Mouse (Mus musculus): ENCODE measurements around the gene Gm45808. TPM values are rescaled to one million over a fixed set of nuclear protein-coding genes. Genes with fewer than 3 reads are reported as not detected.
A peak's percentile ranks its signal among the peaks of the same experiment; 100 is the strongest.
"Not testable (repeated sequence)": the region's sequence is repeated elsewhere in the genome, so short reads cannot be mapped to it uniquely, and the experiment has no call there.

The Gm45808 gene
- polyA plus RNA-seq, 1 experiment from 2014 or later = not detected

DNA sequence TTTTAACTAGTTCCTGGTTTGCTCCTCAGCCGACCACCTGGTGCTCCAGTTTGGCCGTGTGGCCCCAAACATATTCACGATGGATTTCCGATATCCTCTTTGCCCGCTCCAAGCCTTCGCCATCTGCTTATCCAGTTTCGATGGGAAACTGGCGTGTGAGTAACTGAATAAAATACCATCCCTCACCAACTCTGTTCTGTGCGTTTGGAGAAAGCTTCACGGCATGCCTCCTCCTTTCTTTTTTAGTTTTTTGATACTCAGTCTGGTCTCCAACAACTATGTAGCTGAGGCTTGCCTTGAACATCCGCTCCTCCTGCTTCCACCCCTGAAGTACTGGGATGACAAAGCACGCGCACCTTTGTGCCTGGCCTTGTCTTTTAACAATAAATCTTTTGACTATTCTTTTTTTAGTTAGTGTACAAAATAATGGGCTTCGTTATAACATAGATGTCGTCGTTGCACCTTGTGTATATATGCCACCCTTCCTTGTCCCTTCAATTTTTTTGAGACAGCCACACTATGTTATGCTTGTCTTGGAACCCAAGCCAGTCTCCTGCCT, 35.7 kb upstream of the Gm45808 start:
- Histone ChIP-seq H3K27me3 (no peaks in the 10 kb centered on the region), H3K9ac (peak overlapping the region; percentile 63; the same call in 1 of the 2 replicates), H3K36me3 (peaks cover 17% of the 10 kb centered on the region), H3K4me3 (peak overlapping the region; percentile 70), H3K9me3 (replicated peaks) (no peaks in the 10 kb centered on the region), H3K4me2 (peak overlapping the region; percentile 67), H3K27ac (peak overlapping the region; percentile 90; the same call in 1 of the 2 replicates), H3K4me1 (replicated peaks) (peaks cover 33% of the 10 kb centered on the region)
- no peak for ATAC-seq (replicated peaks; ENCODE audit: insufficient number of reproducible peaks, insufficient read depth, low FRiP score, low read depth)
- 51% methylated on average over 16 of the region's 16 CpGs for WGBS

DNA sequence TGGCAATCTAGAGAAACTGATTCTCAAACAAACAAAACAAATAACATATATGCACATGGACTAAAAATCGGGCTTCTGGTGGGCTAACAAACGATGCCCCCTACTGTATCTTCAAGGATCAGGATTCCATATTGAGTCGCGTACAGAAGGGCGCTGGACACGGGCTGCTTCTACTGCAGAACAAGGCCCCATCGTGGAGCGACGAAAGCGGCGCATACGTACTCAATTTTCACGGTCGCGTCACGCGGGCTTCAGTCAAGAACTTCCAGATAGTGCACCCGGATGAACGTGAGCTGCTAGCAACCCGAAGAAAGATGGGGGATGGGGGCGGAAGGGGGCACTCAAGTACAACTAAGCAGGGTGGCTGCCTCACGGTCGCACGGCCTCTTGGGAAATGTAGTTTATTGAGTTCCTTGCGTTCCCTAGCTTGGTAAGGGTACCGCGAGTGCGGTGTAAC, 35.1 kb upstream of the Gm45808 start:
- peak overlapping the region; percentile 63 for H3K9ac ChIP-seq
- H3K4me1 ChIP-seq (replicated peaks) = peaks cover 33% of the 10 kb centered on the region
- peak overlapping the region; percentile 90 for H3K27ac ChIP-seq
- peak overlapping the region; percentile 70 for H3K4me3 ChIP-seq
- peak overlapping the region; percentile 67 for H3K4me2 ChIP-seq
- H3K36me3 ChIP-seq = peaks cover 17% of the 10 kb centered on the region
- no peaks in the 10 kb centered on the region for H3K9me3 ChIP-seq (replicated peaks)
- ATAC-seq (replicated peaks; ENCODE audit: insufficient number of reproducible peaks, insufficient read depth, low FRiP score, low read depth) = peak; percentile 51
- WGBS = 2% methylated on average over 28 of the region's 28 CpGs
- H3K27me3 ChIP-seq = no peaks in the 10 kb centered on the region

DNA sequence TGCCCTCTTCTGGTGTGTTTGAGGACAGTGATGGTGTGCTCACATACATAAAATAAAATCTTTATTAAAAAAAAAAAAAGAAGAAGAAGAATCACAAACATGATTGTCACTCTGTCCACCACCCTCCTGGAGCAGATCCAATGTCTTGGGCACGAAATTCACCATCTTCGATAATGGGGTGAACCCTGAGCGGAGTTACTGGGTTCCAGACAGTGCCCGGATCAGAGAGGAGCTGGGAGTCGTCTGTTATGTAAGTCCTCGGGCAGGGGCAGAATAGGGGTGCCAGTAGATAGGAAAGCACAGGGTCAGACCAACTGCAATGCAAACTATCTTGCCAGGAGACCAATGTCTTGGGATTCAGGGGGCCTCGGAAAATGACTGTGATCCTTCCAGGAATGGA, 34.0 kb upstream of the Gm45808 start:
- Histone ChIP-seq H3K4me2 (no peak overlapping the region), H3K27me3 (no peaks in the 10 kb centered on the region), H3K9me3 (replicated peaks) (no peaks in the 10 kb centered on the region), H3K27ac (no peak overlapping the region), H3K4me1 (replicated peaks) (peaks cover 36% of the 10 kb centered on the region), H3K4me3 (no peak overlapping the region), H3K36me3 (peaks cover 17% of the 10 kb centered on the region), H3K9ac (no peak overlapping the region)
- ATAC-seq (replicated peaks; ENCODE audit: insufficient number of reproducible peaks, insufficient read depth, low FRiP score, low read depth) = no peak
- WGBS = 88% methylated on average over 7 of the region's 7 CpGs

DNA sequence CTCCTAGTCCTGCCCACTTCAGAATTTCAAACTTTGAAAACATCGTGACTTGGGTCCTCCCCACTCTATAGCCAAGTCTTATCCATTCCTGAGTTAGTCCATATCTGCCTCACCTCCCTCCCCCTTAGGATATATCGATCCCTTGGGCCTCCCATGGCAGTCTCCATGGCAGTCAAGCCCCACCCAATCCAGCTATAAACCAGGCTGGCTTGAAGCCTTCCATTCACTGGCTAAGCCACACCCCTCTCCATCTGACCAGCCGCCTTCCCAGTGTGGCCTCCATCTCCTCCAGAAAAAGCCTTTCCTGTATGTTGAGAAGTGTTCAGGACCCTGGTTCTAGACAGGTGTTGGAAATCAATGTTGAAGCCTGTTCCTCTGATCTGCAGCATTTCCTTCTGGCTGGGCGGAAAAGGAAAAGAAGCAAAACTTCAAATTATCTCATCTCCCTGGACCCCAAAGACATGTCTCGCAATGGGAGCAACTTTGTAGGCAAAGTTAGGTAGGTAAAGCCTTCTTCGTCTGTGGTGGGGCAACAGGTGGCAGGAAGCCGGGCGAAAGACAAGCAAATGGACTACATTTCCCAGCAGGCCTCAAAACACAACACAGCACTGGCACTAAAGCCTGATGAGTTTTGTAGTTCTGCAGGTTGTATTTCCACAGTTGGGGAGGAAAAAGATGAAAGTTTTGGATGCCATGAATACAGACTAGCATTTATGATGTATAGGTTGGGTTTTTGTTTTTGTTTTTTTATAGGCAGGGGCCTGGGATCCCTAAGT, 32.9 kb upstream of the Gm45808 start:
- H3K27me3 ChIP-seq = no peaks in the 10 kb centered on the region

GRCm38 (mm10) chr7:45518618-45519017, 32.0 kb upstream of the Gm45808 start:
- Histone ChIP-seq H3K27ac (no peak overlapping the region), H3K27me3 (no peaks in the 10 kb centered on the region), H3K9me3 (replicated peaks) (no peaks in the 10 kb centered on the region), H3K4me1 (replicated peaks) (peaks cover 24% of the 10 kb centered on the region), H3K4me3 (no peak overlapping the region), H3K4me2 (no peak overlapping the region), H3K9ac (no peak overlapping the region), H3K36me3 (peaks cover 14% of the 10 kb centered on the region)
- 91% methylated on average over 16 of the region's 16 CpGs for WGBS
- ATAC-seq (replicated peaks; ENCODE audit: insufficient number of reproducible peaks, insufficient read depth, low FRiP score, low read depth) = no peak

More for the DNA sequence above, 32.9 kb upstream of the Gm45808 start:
- peaks cover 31% of the 10 kb centered on the region for H3K4me1 ChIP-seq (replicated peaks)
- WGBS = 69% methylated on average over 8 of the region's 8 CpGs
- ATAC-seq (replicated peaks; ENCODE audit: insufficient number of reproducible peaks, insufficient read depth, low FRiP score, low read depth) = no peak
- H3K36me3 ChIP-seq = peaks cover 17% of the 10 kb centered on the region
- H3K4me3 ChIP-seq = no peak overlapping the region
- H3K9me3 ChIP-seq (replicated peaks) = no peaks in the 10 kb centered on the region
- no peak overlapping the region for H3K4me2 ChIP-seq
- H3K27ac ChIP-seq = no peak overlapping the region
- H3K9ac ChIP-seq = no peak overlapping the region

- H3K4me3 ChIP-seq; H3K9me3 ChIP-seq (replicated peaks); H3K36me3 ChIP-seq; H3K4me1 ChIP-seq (replicated peaks); ATAC-seq (replicated peaks; ENCODE audit: insufficient number of reproducible peaks, insufficient read depth, low FRiP score, low read depth); H3K4me2 ChIP-seq; H3K27ac ChIP-seq; H3K9ac ChIP-seq; H3K27me3 ChIP-seq: not testable (repeated sequence)
- WGBS = 65% methylated on average over 5 of the region's 5 CpGs
Measured at GRCm38 (mm10) chr7:45516846-45517245, 30.2 kb upstream of the Gm45808 start.

GRCm38 (mm10) chr7:45515436-45515835, 28.8 kb upstream of the Gm45808 start:
- 17% methylated on average over 16 of the region's 16 CpGs for WGBS

GRCm38 (mm10) chr7:45514411-45514810, 27.8 kb upstream of the Gm45808 start:
- Histone ChIP-seq H3K36me3 (no peaks in the 10 kb centered on the region), H3K4me2 (no peak overlapping the region), H3K4me3 (no peak overlapping the region), H3K9me3 (replicated peaks) (no peaks in the 10 kb centered on the region), H3K9ac (no peak overlapping the region), H3K27ac (no peak overlapping the region), H3K4me1 (replicated peaks) (peaks cover 11% of the 10 kb centered on the region), H3K27me3 (no peaks in the 10 kb centered on the region)
- 80% methylated on average over 7 of the region's 7 CpGs for WGBS
- ATAC-seq (replicated peaks; ENCODE audit: insufficient number of reproducible peaks, insufficient read depth, low FRiP score, low read depth) = no peak

More at GRCm38 (mm10) chr7:45515436-45515835, 28.8 kb upstream of the Gm45808 start:
- Histone ChIP-seq H3K9me3 (replicated peaks) (no peaks in the 10 kb centered on the region), H3K4me3 (no peak overlapping the region), H3K27me3 (no peaks in the 10 kb centered on the region), H3K4me2 (peak overlapping the region; percentile 30; the same call in 1 of the 2 replicates), H3K27ac (no peak overlapping the region), H3K36me3 (no peaks in the 10 kb centered on the region), H3K4me1 (replicated peaks) (peaks cover 7% of the 10 kb centered on the region), H3K9ac (no peak overlapping the region)
- ATAC-seq (replicated peaks; ENCODE audit: insufficient number of reproducible peaks, insufficient read depth, low FRiP score, low read depth) = peak; percentile 51; the same call in 1 of the 2 replicates

DNA sequence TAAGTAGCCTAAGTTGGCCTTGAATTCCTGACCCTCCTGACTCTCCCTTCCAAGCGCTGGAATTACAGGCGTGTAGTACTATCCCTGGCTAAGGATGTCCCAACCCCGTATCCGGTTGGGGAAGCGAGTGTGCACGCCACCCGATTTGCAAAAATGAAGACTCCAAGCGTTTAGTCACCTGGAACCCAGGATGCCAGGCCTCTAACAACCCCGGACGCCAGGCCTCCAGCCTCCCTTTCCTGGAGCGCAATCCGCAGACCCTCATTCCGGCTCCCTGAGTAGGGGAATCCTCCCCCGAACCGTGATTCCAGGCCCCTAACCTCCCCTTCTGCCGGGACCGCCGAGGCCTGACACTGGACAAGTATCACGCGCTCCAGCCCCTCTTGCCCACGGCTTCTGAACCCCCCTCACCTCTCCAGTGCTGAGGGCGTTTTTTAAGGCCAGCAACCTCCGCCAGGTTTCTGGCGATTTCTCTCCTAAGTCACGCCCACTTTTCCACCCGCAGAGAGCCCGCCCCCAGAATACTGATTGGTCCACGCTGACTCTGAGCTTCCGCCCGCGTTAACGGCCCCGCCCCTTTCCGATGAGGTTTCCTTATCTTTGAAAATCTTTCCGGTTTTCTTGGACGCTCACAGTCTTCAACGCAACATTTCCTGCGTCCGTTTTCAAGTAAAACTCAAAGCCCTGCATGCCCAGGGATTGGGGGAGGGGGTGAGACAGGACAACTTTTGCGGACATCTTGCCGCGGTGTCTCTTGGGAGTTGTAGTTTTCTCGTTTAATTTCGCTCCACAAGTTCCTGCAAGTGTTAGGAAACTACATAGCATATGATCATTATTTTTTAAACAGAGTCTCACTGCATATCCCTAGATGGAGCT, 23.5 kb upstream of the Gm45808 start, which contains the start of gene Nucb1:
Nucb1 (minus strand) TSS at position 495 of the 876 bp plus-strand sequence.
- under 1% methylated on average over 44 of the region's 44 CpGs for WGBS
- Histone ChIP-seq H3K9ac (peak within 1 kb of the TSS; percentile 79), H3K36me3 (peaks cover 9% of the 10 kb centered on the region; the same call in 1 of the 2 replicates), H3K27me3 (no peaks in the 10 kb centered on the region), H3K27ac (peak within 1 kb of the TSS; percentile 90), H3K4me3 (peak within 1 kb of the TSS; percentile 79), H3K4me2 (peak within 1 kb of the TSS; percentile 85), H3K9me3 (replicated peaks) (no peaks in the 10 kb centered on the region), H3K4me1 (replicated peaks) (peaks cover 19% of the 10 kb centered on the region)
- ATAC-seq (replicated peaks; ENCODE audit: insufficient number of reproducible peaks, insufficient read depth, low FRiP score, low read depth) = peak; percentile 87

GRCm38 (mm10) chr7:45509181-45509882, 22.7 kb upstream of the Gm45808 start:
- Histone ChIP-seq H3K9me3 (replicated peaks) (no peaks in the 10 kb centered on the region), H3K4me3 (peak overlapping the region; percentile 79), H3K36me3 (peaks cover 9% of the 10 kb centered on the region; the same call in 1 of the 2 replicates), H3K4me2 (peak overlapping the region; percentile 85), H3K27me3 (no peaks in the 10 kb centered on the region), H3K9ac (peak overlapping the region; percentile 79), H3K27ac (peak overlapping the region; percentile 90), H3K4me1 (replicated peaks) (peaks cover 19% of the 10 kb centered on the region)
- no peak; the same call in 1 of the 2 replicates for ATAC-seq (replicated peaks; ENCODE audit: insufficient number of reproducible peaks, insufficient read depth, low FRiP score, low read depth)
- 30% methylated on average over 19 of the region's 19 CpGs for WGBS
